Mouse (Mus musculus) embryonic facial prominence, embryonic 15.5 days (tissue): Measurements from ENCODE around the gene Hpn. TPM values are rescaled to one million over a fixed set of nuclear protein-coding genes. Genes with fewer than 3 reads are reported as not detected.

ENCODE experiments used
- ATAC-seq: fragments of 200-750 bp; cut with Nextera tagmentation; 2 replicates; pipeline ENCODE4 v1.8.0; 2017; ENCODE audit warnings: low read depth, moderate TSS enrichment; ENCODE audit not compliant: insufficient number of reproducible peaks, low FRiP score, low TSS enrichment
- H3K27ac ChIP-seq: fragments of 300-500 bp; sonication (generic); replicated peaks from 2 replicates; pipeline ENCODE4 v1.5.1; 2015; ENCODE audit warnings: mild to moderate bottlenecking, inconsistent platforms
- H3K27me3 ChIP-seq: fragments of 300-500 bp; sonication (generic); 2 replicates; pipeline ENCODE4 v1.6.1; 2015; ENCODE audit warnings: inconsistent platforms
- H3K36me3 ChIP-seq: fragments of 300-500 bp; sonication (generic); 2 replicates; pipeline ENCODE4 v1.6.1; 2015; ENCODE audit warnings: mild to moderate bottlenecking, inconsistent platforms
- H3K4me1 ChIP-seq: fragments of 300-500 bp; sonication (generic); 2 replicates; pipeline ENCODE4 v1.6.1; 2015; ENCODE audit warnings: inconsistent platforms
- H3K4me2 ChIP-seq: fragments of 300-500 bp; sonication (generic); replicated peaks from 2 replicates; pipeline ENCODE4 v1.6.1; 2015; ENCODE audit warnings: mild to moderate bottlenecking, inconsistent platforms
- H3K4me3 ChIP-seq: fragments of 300-500 bp; sonication (generic); replicated peaks from 2 replicates; pipeline ENCODE4 v1.5.1; 2015; ENCODE audit warnings: mild to moderate bottlenecking, inconsistent platforms
- H3K9ac ChIP-seq: fragments of 300-500 bp; sonication (generic); 2 replicates; pipeline ENCODE4 v1.6.1; 2015; ENCODE audit warnings: inconsistent platforms
- H3K9me3 ChIP-seq: fragments of 300-500 bp; sonication (generic); replicated peaks from 2 replicates; pipeline ENCODE4 v1.6.1; 2016; ENCODE audit warnings: inconsistent platforms
- WGBS: fragments of 180-500 bp; shearing (Covaris S2); methylation state at CpG from one replicate; pipeline ENCODE4 v1.1.7; 2015; 5-methylcytosine and 5-hydroxymethylcytosine counted together
- polyA plus RNA-seq: library from polyadenylated mRNA; unstranded; fragments of >200 nt; fragmentation: Nextera tagmentation; extraction: Ambion mirVana; gene quantifications from 2 replicates; pipeline ENCODE4 v1.2.1, GENCODE M21; 2015

Gene Hpn
- polyA plus RNA-seq, 1 experiment from 2014 or later: 5.4 TPM

- Histone ChIP-seq H3K4me1 (peaks cover 57% of the 10 kb centered on the region), H3K27ac (no peak overlapping the region), H3K36me3 (no peaks in the 10 kb centered on the region), H3K4me2 (peak overlapping the region; percentile 46), H3K27me3 (peaks cover 56% of the 10 kb centered on the region), H3K9me3 (no peaks in the 10 kb centered on the region), H3K4me3 (peak overlapping the region; percentile 17), H3K9ac (no peak overlapping the region)
- 3% methylated on average over 34 of the region's 34 CpGs for WGBS
- ATAC-seq: no peak
Observed at GRCm38 (mm10) chr7:31052636-31053434, 62.3 kb downstream of the Hpn start.

GRCm38 (mm10) chr7:31052251-31052635 lies 62.8 kb downstream of the Hpn start:
- H3K4me1 ChIP-seq: peaks cover 57% of the 10 kb centered on the region
- H3K9me3 ChIP-seq: no peaks in the 10 kb centered on the region
- WGBS: 5% methylated on average over 22 of the region's 22 CpGs
- H3K36me3 ChIP-seq: no peaks in the 10 kb centered on the region
- peak overlapping the region; percentile 17 for H3K4me3 ChIP-seq
- no peak for ATAC-seq
- H3K27ac ChIP-seq: no peak overlapping the region
- H3K4me2 ChIP-seq: peak overlapping the region; percentile 46
- H3K27me3 ChIP-seq: peaks cover 56% of the 10 kb centered on the region
- no peak overlapping the region for H3K9ac ChIP-seq

GRCm38 (mm10) chr7:31051321-31052021 lies 63.6 kb downstream of the Hpn start, which contains the start of gene Fxyd7:
Fxyd7 (minus strand) TSS chr7:31051467.
- no peaks in the 10 kb centered on the region for H3K9me3 ChIP-seq
- peaks cover 56% of the 10 kb centered on the region for H3K27me3 ChIP-seq
- 2% methylated on average over 28 of the region's 28 CpGs for WGBS
- H3K4me1 ChIP-seq: peaks cover 57% of the 10 kb centered on the region
- no peak within 1 kb of the TSS for H3K27ac ChIP-seq
- ATAC-seq: no peak
- H3K4me3 ChIP-seq: peak within 1 kb of the TSS; percentile 17
- peak within 1 kb of the TSS; percentile 46 for H3K4me2 ChIP-seq
- H3K9ac ChIP-seq: no peak within 1 kb of the TSS
- no peaks in the 10 kb centered on the region for H3K36me3 ChIP-seq

GRCm38 (mm10) chr7:31050921-31051320 lies 64.2 kb downstream of the Hpn start:
- peaks cover 57% of the 10 kb centered on the region for H3K4me1 ChIP-seq
- peaks cover 56% of the 10 kb centered on the region for H3K27me3 ChIP-seq
- no peak overlapping the region for H3K27ac ChIP-seq
- peak overlapping the region; percentile 17 for H3K4me3 ChIP-seq
- no peaks in the 10 kb centered on the region for H3K36me3 ChIP-seq
- no peak overlapping the region for H3K9ac ChIP-seq
- H3K9me3 ChIP-seq: no peaks in the 10 kb centered on the region
- no peak for ATAC-seq
- peak overlapping the region; percentile 46 for H3K4me2 ChIP-seq
- 2% methylated on average over 9 of the region's 9 CpGs for WGBS

- Histone ChIP-seq H3K4me2 (peak overlapping the region; percentile 46), H3K27ac (no peak overlapping the region), H3K4me1 (peaks cover 56% of the 10 kb centered on the region), H3K36me3 (no peaks in the 10 kb centered on the region), H3K27me3 (peaks cover 56% of the 10 kb centered on the region), H3K9ac (no peak overlapping the region), H3K4me3 (peak overlapping the region; percentile 17; the same call in 1 of the 2 replicates), H3K9me3 (no peaks in the 10 kb centered on the region)
- WGBS: 5% methylated on average over 6 of the region's 6 CpGs
- no peak for ATAC-seq
Observed at GRCm38 (mm10) chr7:31050487-31050886, 64.6 kb downstream of the Hpn start.

- ATAC-seq: no peak
- WGBS: 0% methylated on average over 12 of the region's 15 CpGs
- Histone ChIP-seq H3K4me3 (0 out of 2 replicates have a peak overlapping the region, but pooled peaks have one; percentile 17), H3K9me3 (no peaks in the 10 kb centered on the region), H3K27me3 (peaks cover 56% of the 10 kb centered on the region), H3K36me3 (no peaks in the 10 kb centered on the region), H3K27ac (no peak overlapping the region), H3K9ac (no peak overlapping the region), H3K4me2 (peak overlapping the region; percentile 46), H3K4me1 (peaks cover 51% of the 10 kb centered on the region)
Observed at GRCm38 (mm10) chr7:31049846-31050281, 65.2 kb downstream of the Hpn start.

- no peak overlapping the region for H3K27ac ChIP-seq
- H3K36me3 ChIP-seq: no peaks in the 10 kb centered on the region
- peaks cover 45% of the 10 kb centered on the region for H3K4me1 ChIP-seq
- ATAC-seq: no peak
- H3K4me3 ChIP-seq: 0 out of 2 replicates have a peak overlapping the region, but pooled peaks have one; percentile 17
- WGBS: 19% methylated on average over 5 of the region's 5 CpGs
- H3K9me3 ChIP-seq: no peaks in the 10 kb centered on the region
- no peak overlapping the region for H3K9ac ChIP-seq
- H3K4me2 ChIP-seq: peak overlapping the region; percentile 46
- peaks cover 60% of the 10 kb centered on the region for H3K27me3 ChIP-seq
Observed at GRCm38 (mm10) chr7:31049135-31049845, 65.8 kb downstream of the Hpn start.

Other genes with a start within 250 kb of the Hpn start
- 0.11 and 0.20 TPM in 2 replicates for gene Cd22, start 234.9 kb downstream of the Hpn start, polyA plus RNA-seq
- 1.00 and 1.4 TPM in 2 replicates for gene Mag, start 200.4 kb downstream of the Hpn start, polyA plus RNA-seq
- 0.93 TPM in 1 of 2 replicates, not detected in the other for gene Hamp2, start 190.6 kb downstream of the Hpn start, polyA plus RNA-seq
- not detected in 2 replicates for gene Hamp, start 171.3 kb downstream of the Hpn start, polyA plus RNA-seq
- 23.3 and 25.0 TPM in 2 replicates for gene Usf2, start 158.5 kb downstream of the Hpn start, polyA plus RNA-seq
- 40.8 and 47.2 TPM in 2 replicates for gene Lsr, start 141.8 kb downstream of the Hpn start, polyA plus RNA-seq
- gene Fam187b, start 141.5 kb downstream of the Hpn start, polyA plus RNA-seq: 3.3 and 4.8 TPM in 2 replicates
- gene Fxyd5, start 72.8 kb downstream of the Hpn start, polyA plus RNA-seq: 43.8 and 46.2 TPM in 2 replicates
- 10.6 and 12.3 TPM in 2 replicates for gene Fxyd7, start 63.8 kb downstream of the Hpn start, polyA plus RNA-seq
- gene Fxyd1, start 58.1 kb downstream of the Hpn start, polyA plus RNA-seq: 115 and 119 TPM in 2 replicates
- gene Lgi4, start 55.9 kb downstream of the Hpn start, polyA plus RNA-seq: 1.7 and 2.1 TPM in 2 replicates
- gene Fxyd3, start 38.6 kb downstream of the Hpn start, polyA plus RNA-seq: 108 and 127 TPM in 2 replicates
- 7.1 and 7.8 TPM in 2 replicates for gene Scn1b, start 11.7 kb upstream of the Hpn start, polyA plus RNA-seq
- gene Gramd1a, start 40.6 kb upstream of the Hpn start, polyA plus RNA-seq: 72.5 and 75.2 TPM in 2 replicates
- not detected in 2 replicates for gene Scgb2b2, start 175.2 kb upstream of the Hpn start, polyA plus RNA-seq
- not detected in 2 replicates for gene Scgb1b2, start 176.5 kb upstream of the Hpn start, polyA plus RNA-seq
- gene Scgb2b3, start 246.8 kb upstream of the Hpn start, polyA plus RNA-seq: not detected in 2 replicates